10 mouse cellular contexts compared by ENCODE assay signal in the genomic region with DNA sequence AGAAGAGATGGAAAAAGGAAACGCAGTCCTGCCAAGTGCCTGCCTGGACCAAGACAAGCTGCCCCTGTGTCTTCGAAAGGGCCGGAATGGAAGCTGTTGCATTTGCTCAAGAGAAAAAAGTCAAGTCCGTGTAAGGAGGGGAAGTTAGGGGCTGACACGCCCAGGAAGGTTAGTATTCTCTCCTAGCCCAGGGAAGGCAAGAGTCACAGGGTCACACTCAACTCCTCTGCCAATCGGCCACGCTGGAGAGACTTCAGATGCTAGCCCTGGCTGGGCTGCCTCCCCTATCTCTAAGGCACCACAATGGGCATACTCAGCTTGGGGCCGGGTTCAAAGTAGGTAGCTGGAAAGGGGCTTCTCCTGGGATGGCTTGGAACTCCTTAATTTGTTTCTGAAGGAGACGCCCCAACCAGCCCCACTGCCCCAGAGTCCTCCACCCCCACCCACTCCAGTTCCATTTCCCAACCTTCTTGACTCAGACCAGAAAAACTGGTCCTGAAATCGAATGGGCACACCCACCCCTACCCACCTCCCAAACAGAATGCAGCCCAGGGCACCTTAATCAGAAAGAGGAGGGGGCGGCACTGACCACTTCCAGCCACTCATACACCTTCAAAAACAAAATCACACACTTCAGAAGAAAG. TPM values are rescaled to one million over a fixed set of nuclear protein-coding genes. Genes with fewer than 3 reads are reported as not detected.
A peak's percentile ranks its signal among the peaks of the same experiment; 100 is the strongest.
DNase-seq lines count a peak whose midpoint lies in the region; ATAC-seq and TF ChIP-seq lines count a peak whose summit lies in the region.
"Had no signal": no experiment of that assay in that cellular context is flagged by ENCODE, and none has a peak within 500 bp of the region (broad histone marks: within the 10 kb centered on the region; RNA-seq: fewer than 3 reads in every experiment).

No protein-coding gene starts in this region.

- peaks cover 63% of the 10 kb centered on the region for H3K36me3 ChIP-seq in E14TG2a.4 (ENCODE audit: insufficient read depth, low read length)
- H3K36me3 ChIP-seq in embryonic facial prominence, embryonic 10.5 days (replicated peaks) = peaks cover 54% of the 10 kb centered on the region
- peaks cover 35% of the 10 kb centered on the region for H3K36me3 ChIP-seq in hindbrain, postnatal 0 days (ENCODE audit: insufficient read depth, low read length)

- no peak for DNase-seq in embryonic facial prominence, embryonic 10.5 days (ENCODE audit: low spot score)
- no peak for DNase-seq in hindbrain, postnatal 0 days (ENCODE audit: low spot score)
- peak; percentile 57 for DNase-seq in lung, postnatal 25 days (ENCODE audit: low spot score)
- no peak for DNase-seq in cerebellum, adult 2 months
- DNase-seq in thymus, postnatal 25 days = no peak
- DNase-seq in cerebellum, postnatal 14 days = no peak
- no peak for DNase-seq in thymus, postnatal 4 days
- DNase-seq: kidney, adult 8-10 months had no signal

- H3K27me3 ChIP-seq in E14TG2a.4 (ENCODE audit: insufficient read depth, low read length) = no peaks in the 10 kb centered on the region
- no peaks in the 10 kb centered on the region for H3K27me3 ChIP-seq in embryonic facial prominence, embryonic 10.5 days (replicated peaks; ENCODE audit: low read depth, poor library complexity, severe bottlenecking)
- H3K27me3 ChIP-seq in hindbrain, postnatal 0 days (ENCODE audit: insufficient read depth, low read length) = no peaks in the 10 kb centered on the region
- H3K27me3 ChIP-seq in cerebellum, adult 2 months (ENCODE audit: control insufficient read depth, insufficient read depth, low read length) = no peaks in the 10 kb centered on the region

- no peak for ATAC-seq in hindbrain, postnatal 0 days
- ATAC-seq: activated CD4-positive, CD25-positive, alpha-beta regulatory T cell, adult 4 months had no signal

- H3K4me3 ChIP-seq in E14TG2a.4 (replicated peaks; ENCODE audit: low read length) = peak overlapping the region; percentile 96
- peak overlapping the region; percentile 72 for H3K4me3 ChIP-seq in embryonic facial prominence, embryonic 10.5 days
- peak overlapping the region; percentile 89 for H3K4me3 ChIP-seq in hindbrain, postnatal 0 days (ENCODE audit: low read length)
- no peak overlapping the region for H3K4me3 ChIP-seq in cerebellum, adult 2 months (replicated peaks; ENCODE audit: insufficient read depth, low read depth, low read length)

- H3K4me2 ChIP-seq in hindbrain, postnatal 0 days (ENCODE audit: low read depth, low read length) = peak overlapping the region; percentile 93

- H3K27ac ChIP-seq in embryonic facial prominence, embryonic 10.5 days (replicated peaks) = peak overlapping the region; percentile 95
- no peak overlapping the region for H3K27ac ChIP-seq in hindbrain, postnatal 0 days
- H3K27ac ChIP-seq in cerebellum, adult 2 months (ENCODE audit: insufficient read depth, low read length) = no peak overlapping the region

- H3K9ac ChIP-seq in hindbrain, postnatal 0 days (replicated peaks; ENCODE audit: low read length) = peak overlapping the region; percentile 79; the same call in 1 of the 2 replicates

- no peak for TF ChIP-seq CTCF in E14TG2a.4 (conservative IDR thresholded peaks at IDR 0.05; ENCODE audit: low read length)
- no peak for TF ChIP-seq CTCF in hindbrain, postnatal 0 days (IDR thresholded peaks at IDR 0.05; ENCODE audit: low read depth)
- no peak for TF ChIP-seq CTCF in cerebellum, adult 2 months (IDR thresholded peaks at IDR 0.05; ENCODE audit: borderline replicate concordance, insufficient read depth, low read depth, low read length)

- no peaks in the 10 kb centered on the region for H3K9me3 ChIP-seq in E14TG2a.4 (ENCODE audit: low read length)
- H3K9me3 ChIP-seq in embryonic facial prominence, embryonic 10.5 days = no peaks in the 10 kb centered on the region
- no peaks in the 10 kb centered on the region for H3K9me3 ChIP-seq in hindbrain, postnatal 0 days (ENCODE audit: low read length)

- peaks cover 86% of the 10 kb centered on the region for H3K4me1 ChIP-seq in E14TG2a.4 (replicated peaks; ENCODE audit: low read depth, low read length)
- H3K4me1 ChIP-seq in embryonic facial prominence, embryonic 10.5 days = peaks cover 45% of the 10 kb centered on the region
- H3K4me1 ChIP-seq in hindbrain, postnatal 0 days (ENCODE audit: insufficient read depth, low read length) = peaks cover 28% of the 10 kb centered on the region
- no peaks in the 10 kb centered on the region; the same call in 1 of the 2 replicates for H3K4me1 ChIP-seq in cerebellum, adult 2 months (ENCODE audit: control insufficient read depth, insufficient read depth, low read length)

- 48% methylated on average over 11 of the region's 11 CpGs for WGBS in embryonic facial prominence, embryonic 10.5 days
- 44% methylated on average over 11 of the region's 11 CpGs for WGBS in hindbrain, postnatal 0 days
- WGBS in cerebellum, adult 2 months = 83% methylated on average over 11 of the region's 11 CpGs

- no peak for TF ChIP-seq POLR2A in cerebellum, adult 2 months (IDR thresholded peaks at IDR 0.05; ENCODE audit: borderline replicate concordance, insufficient read depth, low read length)

RNA-seq across cellular contexts. Expression of a gene that starts 2.7 kb away (rescaled TPM):
- polyA plus RNA-seq in embryonic facial prominence, embryonic 10.5 days (2016; fragmentation: Nextera tagmentation; extraction: Ambion mirVana) = 291 and 321 TPM in 2 replicates
- 229 and 235 TPM in 2 replicates for total RNA-seq in hindbrain, postnatal 0 days (2014; rRNA removed)
- 130 and 135 TPM in 2 replicates for polyA plus RNA-seq in hindbrain, postnatal 0 days (2015; fragmentation: Nextera tagmentation; extraction: Ambion mirVana)
- 155 and 156 TPM in 2 replicates for polyA plus RNA-seq in cerebellum, adult 2 months (2012; rRNA removed)

RNA-seq across cellular contexts. Expression of a gene that starts 20.3 kb away (rescaled TPM):
- 1.4 and 1.7 TPM in 2 replicates for polyA plus RNA-seq in embryonic facial prominence, embryonic 10.5 days (2016; fragmentation: Nextera tagmentation; extraction: Ambion mirVana)
- total RNA-seq in hindbrain, postnatal 0 days (2014; rRNA removed) = 1.5 and 2.4 TPM in 2 replicates
- polyA plus RNA-seq in hindbrain, postnatal 0 days (2015; fragmentation: Nextera tagmentation; extraction: Ambion mirVana) = 1.8 and 2.0 TPM in 2 replicates
- 0.86 and 0.92 TPM in 2 replicates for polyA plus RNA-seq in cerebellum, adult 2 months (2012; rRNA removed)

RNA-seq across cellular contexts. Expression of a gene that starts 49.6 kb away (rescaled TPM):
- polyA plus RNA-seq in embryonic facial prominence, embryonic 10.5 days (2016; fragmentation: Nextera tagmentation; extraction: Ambion mirVana) = 21.3 and 25.1 TPM in 2 replicates
- total RNA-seq in hindbrain, postnatal 0 days (2014; rRNA removed) = 95.3 and 125 TPM in 2 replicates
- 121 and 146 TPM in 2 replicates for polyA plus RNA-seq in hindbrain, postnatal 0 days (2015; fragmentation: Nextera tagmentation; extraction: Ambion mirVana)
- polyA plus RNA-seq in cerebellum, adult 2 months (2012; rRNA removed) = 547 and 616 TPM in 2 replicates

RNA-seq across cellular contexts. Expression of a gene that starts 52.6 kb away (rescaled TPM):
- polyA plus RNA-seq in embryonic facial prominence, embryonic 10.5 days (2016; fragmentation: Nextera tagmentation; extraction: Ambion mirVana) = 7.4 and 8.5 TPM in 2 replicates
- total RNA-seq in hindbrain, postnatal 0 days (2014; rRNA removed) = 50.3 and 56.5 TPM in 2 replicates
- 10.4 and 10.7 TPM in 2 replicates for polyA plus RNA-seq in hindbrain, postnatal 0 days (2015; fragmentation: Nextera tagmentation; extraction: Ambion mirVana)
- polyA plus RNA-seq in cerebellum, adult 2 months (2012; rRNA removed) = 16.1 and 19.1 TPM in 2 replicates
